Mouse (Mus musculus) liver, embryonic 14.5 days (tissue): ENCODE results near the gene Cyp2c37. TPM values are rescaled to one million over a fixed set of nuclear protein-coding genes. Genes with fewer than 3 reads are reported as not detected.
"Not testable (repeated sequence)": the region's sequence is repeated elsewhere in the genome, so short reads cannot be mapped to it uniquely, and the experiment has no call there.

Experiments used
- ATAC-seq: fragments of 200-750 bp; cut with Nextera tagmentation; 2 replicates; pipeline ENCODE4 v1.8.0; 2017; ENCODE audit warnings: moderate number of reproducible peaks, mild to moderate bottlenecking, moderate library complexity; ENCODE audit not compliant: insufficient read depth
- DNase-seq, 3 experiments: peaks; one replicate each; pipeline ENCODE4 v3.0.0-alpha.2; 2012 to 2013; ENCODE audit warnings: low read depth in 3 of 3, low spot score in 3 of 3
- H3K27ac ChIP-seq: fragments of 300-500 bp; sonication (generic); 2 replicates; pipeline ENCODE4 v1.5.1; 2014; ENCODE audit warnings: moderate library complexity, mild to moderate bottlenecking, control low read depth, inconsistent platforms
- H3K27me3 ChIP-seq: fragments of 300-500 bp; sonication (generic); 2 replicates; pipeline ENCODE4 v1.6.1; 2014; ENCODE audit warnings: mild to moderate bottlenecking, low read length, moderate library complexity; ENCODE audit not compliant: control insufficient read depth, insufficient read depth
- H3K36me3 ChIP-seq: fragments of 300-500 bp; sonication (generic); replicated peaks from 2 replicates; pipeline ENCODE4 v1.6.1; 2014; ENCODE audit warnings: low read depth; ENCODE audit not compliant: control insufficient read depth, insufficient read depth
- H3K4me1 ChIP-seq, 2 experiments: fragments of 200-500 bp in 1 of 2; fragments of 300-500 bp in 1 of 2; sonication (generic) in 1 of 2; replicated peaks; 2 replicates each; pipeline ENCODE4 v1.6.1; 2012 to 2014; ENCODE audit warnings: antibody characterized with exemption in 1 of 2, inconsistent platforms in 1 of 2, low read length in 1 of 2; ENCODE audit not compliant: control insufficient read depth in 2 of 2, insufficient read depth in 2 of 2
- H3K4me2 ChIP-seq: fragments of 300-500 bp; sonication (generic); 2 replicates; pipeline ENCODE4 v1.6.1; 2014; ENCODE audit warnings: low read depth, mild to moderate bottlenecking, control low read depth, moderate library complexity
- H3K4me3 ChIP-seq, 2 experiments: fragments of 200-500 bp in 1 of 2; fragments of 300-500 bp in 1 of 2; sonication (generic) in 1 of 2; 2 replicates each; pipeline ENCODE4 v1.5.1; 2012 to 2014; ENCODE audit warnings: low read depth in 2 of 2, low read length in 2 of 2, mild to moderate bottlenecking in 2 of 2, control low read depth in 1 of 2, inconsistent platforms in 1 of 2, moderate library complexity in 1 of 2; ENCODE audit not compliant: insufficient read depth in 1 of 2
- H3K9ac ChIP-seq: fragments of 300-500 bp; sonication (generic); replicated peaks from 2 replicates; pipeline ENCODE4 v1.6.1; 2014; ENCODE audit warnings: mild to moderate bottlenecking, control low read depth, moderate library complexity
- H3K9me3 ChIP-seq: fragments of 300-500 bp; sonication (generic); 2 replicates; pipeline ENCODE4 v1.6.1; 2016; ENCODE audit warnings: low read length, mixed read lengths; ENCODE audit not compliant: control insufficient read depth
- CTCF ChIP-seq: IDR thresholded peaks from 2 replicates; pipeline ENCODE4 v1.5.1; 2016; ENCODE audit warnings: antibody characterized with exemption, low read depth, control low read depth
- EP300 ChIP-seq: IDR thresholded peaks from 2 replicates; pipeline ENCODE4 v1.6.1; 2016; ENCODE audit warnings: antibody characterized with exemption, low read depth
- WGBS: fragments of 180-500 bp; shearing (Covaris S2); extraction: QIAGEN DNeasy Blood & Tissue Kit; methylation state at CpG from one replicate; pipeline ENCODE4 v1.1.7; 2014; ENCODE audit not compliant: insufficient replicate concordance; 5-methylcytosine and 5-hydroxymethylcytosine counted together
- polyA plus RNA-seq, 2 experiments: library from polyadenylated mRNA; depleted of rRNA in 1 of 2; stranded (reverse) in 1 of 2; unstranded in 1 of 2; fragments of >200 nt; fragmentation: Nextera tagmentation in 1 of 2; extraction: Ambion mirVana in 1 of 2; gene quantifications; 2 replicates each; pipeline versions ENCODE4 v1.2.1 to v1.2.3; 2012 to 2014

The Cyp2c37 gene
- 0.21 and 0.31 TPM in 2 replicates for polyA plus RNA-seq (2012; rRNA removed)
- 0.48 and 0.51 TPM in 2 replicates for polyA plus RNA-seq (2014; fragmentation: Nextera tagmentation; extraction: Ambion mirVana)

- not testable (repeated sequence) for H3K9ac ChIP-seq, DNase-seq, H3K9me3 ChIP-seq, H3K4me1 ChIP-seq, H3K27ac ChIP-seq, H3K27me3 ChIP-seq, H3K4me2 ChIP-seq, H3K36me3 ChIP-seq, ATAC-seq, H3K4me3 ChIP-seq
- WGBS, result 81% methylated on average over 1 of the region's 1 CpGs
Observed at GRCm38 (mm10) chr19:39992140-39992539, at the start of gene Cyp2c37. Gene Cyp2c37 (plus strand): TSS chr19:39992424.

- not testable (repeated sequence) for H3K36me3 ChIP-seq, H3K4me2 ChIP-seq, H3K27ac ChIP-seq, DNase-seq, H3K9me3 ChIP-seq, H3K9ac ChIP-seq, ATAC-seq, H3K4me3 ChIP-seq, H3K4me1 ChIP-seq, H3K27me3 ChIP-seq
Observed at GRCm38 (mm10) chr19:39960861-39961260, 31.4 kb upstream of the Cyp2c37 start.

GRCm38 (mm10) chr19:39971096-39971495 lies 21.1 kb upstream of the Cyp2c37 start:
- ATAC-seq, H3K27me3 ChIP-seq, H3K4me2 ChIP-seq, H3K9me3 ChIP-seq, H3K36me3 ChIP-seq, H3K9ac ChIP-seq, H3K27ac ChIP-seq, DNase-seq, H3K4me1 ChIP-seq, H3K4me3 ChIP-seq: not testable (repeated sequence)
- WGBS, result 65% methylated on average over 3 of the region's 3 CpGs

- Histone ChIP-seq H3K4me2 (no peak overlapping the region), H3K27me3 (no peaks in the 10 kb centered on the region), H3K4me1 (no peaks in the 10 kb centered on the region), H3K36me3 (no peaks in the 10 kb centered on the region), H3K9me3 (no peaks in the 10 kb centered on the region), H3K4me3 (no peak overlapping the region), H3K9ac (no peak overlapping the region), H3K27ac (no peak overlapping the region)
- no peak for DNase-seq
- TF ChIP-seq CTCF (no peak), EP300 (no peak)
- ATAC-seq, result no peak
- WGBS, result 42% methylated on average over 2 of the region's 2 CpGs
Observed at GRCm38 (mm10) chr19:39989471-39989870, 2.8 kb upstream of the Cyp2c37 start.

Other genes with a start within 250 kb of the Cyp2c37 start
- gene Cyp2c40, start 179.6 kb upstream of the Cyp2c37 start, polyA plus RNA-seq (2012; rRNA removed), result 0.21 and 0.32 TPM in 2 replicates
- gene Cyp2c40, start 179.6 kb upstream of the Cyp2c37 start, polyA plus RNA-seq (2014; fragmentation: Nextera tagmentation; extraction: Ambion mirVana), result 0.67 and 1.6 TPM in 2 replicates
- gene Cyp2c69, start 105.6 kb upstream of the Cyp2c37 start, polyA plus RNA-seq (2012; rRNA removed), result 0.03 and 0.06 TPM in 2 replicates
- not detected in 2 replicates for gene Cyp2c69, start 105.6 kb upstream of the Cyp2c37 start, polyA plus RNA-seq (2014; fragmentation: Nextera tagmentation; extraction: Ambion mirVana)
- not detected in 2 replicates for gene Cyp2c54, start 81.4 kb downstream of the Cyp2c37 start, polyA plus RNA-seq (2012; rRNA removed)
- not detected in 2 replicates for gene Cyp2c54, start 81.4 kb downstream of the Cyp2c37 start, polyA plus RNA-seq (2014; fragmentation: Nextera tagmentation; extraction: Ambion mirVana)
- gene Cyp2c50, start 97.3 kb downstream of the Cyp2c37 start, polyA plus RNA-seq (2012; rRNA removed), result not detected in 2 replicates
- not detected in 2 replicates for gene Cyp2c50, start 97.3 kb downstream of the Cyp2c37 start, polyA plus RNA-seq (2014; fragmentation: Nextera tagmentation; extraction: Ambion mirVana)
- 2.7 and 3.6 TPM in 2 replicates for gene Cyp2c70, start 194.9 kb downstream of the Cyp2c37 start, polyA plus RNA-seq (2012; rRNA removed)
- 9.6 and 12.1 TPM in 2 replicates for gene Cyp2c70, start 194.9 kb downstream of the Cyp2c37 start, polyA plus RNA-seq (2014; fragmentation: Nextera tagmentation; extraction: Ambion mirVana)